Mouse (Mus musculus) testis, adult 2 months (tissue): Measurements from ENCODE around the gene Kndc1. TPM values are rescaled to one million over a fixed set of nuclear protein-coding genes. Genes with fewer than 3 reads are reported as not detected.

Experiments
- H3K27ac ChIP-seq: fragments of 200-500 bp; 2 replicates; pipeline ENCODE4 v1.5.1; 2012; ENCODE audit warnings: low read depth, low read length; ENCODE audit not compliant: control insufficient read depth, insufficient read depth
- H3K27me3 ChIP-seq: fragments of 200-500 bp; 2 replicates; pipeline ENCODE4 v1.6.1; 2012; ENCODE audit warnings: mild to moderate bottlenecking, low read length, moderate library complexity; ENCODE audit not compliant: control insufficient read depth, insufficient read depth
- H3K36me3 ChIP-seq: fragments of 200-500 bp; 2 replicates; pipeline ENCODE4 v1.6.1; 2012; ENCODE audit warnings: mild to moderate bottlenecking, low read length; ENCODE audit not compliant: control insufficient read depth, insufficient read depth
- H3K4me1 ChIP-seq: fragments of 200-500 bp; 2 replicates; pipeline ENCODE4 v1.6.1; 2012; ENCODE audit warnings: low read length; ENCODE audit not compliant: control insufficient read depth, insufficient read depth
- H3K4me3 ChIP-seq: fragments of 200-500 bp; 2 replicates; pipeline ENCODE4 v1.5.1; 2012; ENCODE audit warnings: low read depth, mild to moderate bottlenecking, low read length, moderate library complexity, mixed read lengths; ENCODE audit not compliant: control insufficient read depth
- CTCF ChIP-seq: fragments of 200-500 bp; IDR thresholded peaks from 2 replicates; pipeline ENCODE4 v1.5.1; 2012; ENCODE audit warnings: low read depth, mild to moderate bottlenecking, inconsistent platforms, low read length, moderate library complexity; ENCODE audit not compliant: control insufficient read depth, insufficient read depth, insufficient replicate concordance
- POLR2A ChIP-seq: fragments of 200-500 bp; IDR thresholded peaks from 2 replicates; pipeline ENCODE4 v1.6.1; 2012; ENCODE audit warnings: low read depth, mild to moderate bottlenecking, inconsistent platforms, low read length, moderate library complexity; ENCODE audit not compliant: control insufficient read depth
- polyA plus RNA-seq: library from polyadenylated mRNA; depleted of rRNA; stranded (reverse); fragments of >200 nt; gene quantifications from 2 replicates; pipeline ENCODE4 v1.2.3, GENCODE M21; 2012

Gene Kndc1
- polyA plus RNA-seq, 1 experiment: 3.9 TPM

- Histone ChIP-seq H3K36me3 (no peaks in the 10 kb centered on the region), H3K27ac (no peak overlapping the region), H3K4me3 (no peak overlapping the region), H3K4me1 (no peaks in the 10 kb centered on the region), H3K27me3 (no peaks in the 10 kb centered on the region)
- TF ChIP-seq POLR2A (no peak), CTCF (peak; percentile 45; the same call in 1 of the 2 replicates)
Observed at GRCm38 (mm10) chr7:139864253-139864652, 30.2 kb upstream of the Kndc1 start.

GRCm38 (mm10) chr7:139864871-139865270 lies 29.6 kb upstream of the Kndc1 start:
- Histone ChIP-seq H3K36me3 (no peaks in the 10 kb centered on the region), H3K27me3 (no peaks in the 10 kb centered on the region), H3K4me1 (no peaks in the 10 kb centered on the region), H3K4me3 (no peak overlapping the region), H3K27ac (no peak overlapping the region)
- no peak for TF ChIP-seq CTCF
- no peak for TF ChIP-seq POLR2A

DNA sequence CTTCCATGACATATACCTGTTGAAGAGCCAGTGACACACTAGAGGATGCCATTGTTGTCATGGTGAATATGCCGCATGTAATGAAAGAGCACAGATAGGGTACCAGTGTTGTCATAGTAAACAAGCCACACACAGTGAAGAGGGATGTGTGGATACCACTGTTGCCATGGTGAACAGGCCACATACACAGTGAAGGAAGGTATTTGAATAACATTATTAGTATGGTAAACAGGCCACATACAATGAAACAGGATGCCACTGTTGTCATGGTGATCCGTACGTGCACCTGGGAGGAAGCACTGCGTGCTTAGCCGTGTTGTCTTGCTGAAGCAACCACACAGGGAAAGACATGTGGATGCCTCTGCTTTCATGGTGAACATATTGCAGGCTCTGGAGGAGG lies 23.5 kb upstream of the Kndc1 start:
- no peak for TF ChIP-seq POLR2A
- TF ChIP-seq CTCF: no peak
- Histone ChIP-seq H3K27me3 (no peaks in the 10 kb centered on the region), H3K27ac (no peak overlapping the region), H3K4me3 (no peak overlapping the region), H3K36me3 (no peaks in the 10 kb centered on the region), H3K4me1 (no peaks in the 10 kb centered on the region)

- no peak overlapping the region for H3K4me3 ChIP-seq
- no peak overlapping the region for H3K27ac ChIP-seq
- no peaks in the 10 kb centered on the region for H3K27me3 ChIP-seq
- no peaks in the 10 kb centered on the region for H3K4me1 ChIP-seq
- H3K36me3 ChIP-seq: no peaks in the 10 kb centered on the region
- TF ChIP-seq POLR2A: no peak
- peak; percentile 55; the same call in 1 of the 2 replicates for TF ChIP-seq CTCF
Observed at GRCm38 (mm10) chr7:139877167-139877792, 17.2 kb upstream of the Kndc1 start.

DNA sequence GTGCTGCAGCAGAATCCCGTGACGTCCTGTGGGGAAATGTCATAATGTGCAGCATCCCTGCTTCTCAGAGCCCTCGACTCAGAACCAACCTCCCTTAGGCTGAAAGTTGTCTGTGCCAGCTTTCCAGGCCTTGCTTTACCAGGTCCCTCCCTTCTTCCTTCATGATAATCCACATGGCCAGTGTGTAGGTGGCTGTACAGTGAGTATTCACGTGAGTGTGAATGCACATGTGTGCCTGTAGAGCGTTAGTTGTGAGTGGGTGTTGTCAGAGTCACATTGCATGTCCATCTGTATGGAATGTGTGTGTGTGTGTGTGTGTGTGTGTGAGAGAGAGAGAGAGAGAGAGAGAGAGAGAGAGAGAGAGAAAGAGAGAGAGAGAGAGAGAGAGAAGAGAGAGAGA lies 16.4 kb upstream of the Kndc1 start:
- Histone ChIP-seq H3K36me3 (no peaks in the 10 kb centered on the region), H3K4me3 (no peak overlapping the region), H3K4me1 (no peaks in the 10 kb centered on the region), H3K27ac (no peak overlapping the region), H3K27me3 (no peaks in the 10 kb centered on the region)
- TF ChIP-seq POLR2A (no peak), CTCF (no peak)

- Histone ChIP-seq H3K4me3 (no peak overlapping the region), H3K4me1 (no peaks in the 10 kb centered on the region), H3K27ac (no peak overlapping the region), H3K36me3 (no peaks in the 10 kb centered on the region), H3K27me3 (no peaks in the 10 kb centered on the region)
- TF ChIP-seq POLR2A: no peak
- no peak for TF ChIP-seq CTCF
Observed at GRCm38 (mm10) chr7:139878621-139879020, 15.9 kb upstream of the Kndc1 start.

- H3K27ac ChIP-seq: no peak overlapping the region
- H3K36me3 ChIP-seq: no peaks in the 10 kb centered on the region
- no peaks in the 10 kb centered on the region for H3K4me1 ChIP-seq
- H3K4me3 ChIP-seq: no peak overlapping the region
- TF ChIP-seq POLR2A (no peak), CTCF (no peak)
- no peaks in the 10 kb centered on the region for H3K27me3 ChIP-seq
Observed at GRCm38 (mm10) chr7:139883545-139883944, 11.0 kb upstream of the Kndc1 start.
